Mouse (Mus musculus): Measurements from ENCODE around the gene Cdhr3.

Cdhr3 gene

DNA sequence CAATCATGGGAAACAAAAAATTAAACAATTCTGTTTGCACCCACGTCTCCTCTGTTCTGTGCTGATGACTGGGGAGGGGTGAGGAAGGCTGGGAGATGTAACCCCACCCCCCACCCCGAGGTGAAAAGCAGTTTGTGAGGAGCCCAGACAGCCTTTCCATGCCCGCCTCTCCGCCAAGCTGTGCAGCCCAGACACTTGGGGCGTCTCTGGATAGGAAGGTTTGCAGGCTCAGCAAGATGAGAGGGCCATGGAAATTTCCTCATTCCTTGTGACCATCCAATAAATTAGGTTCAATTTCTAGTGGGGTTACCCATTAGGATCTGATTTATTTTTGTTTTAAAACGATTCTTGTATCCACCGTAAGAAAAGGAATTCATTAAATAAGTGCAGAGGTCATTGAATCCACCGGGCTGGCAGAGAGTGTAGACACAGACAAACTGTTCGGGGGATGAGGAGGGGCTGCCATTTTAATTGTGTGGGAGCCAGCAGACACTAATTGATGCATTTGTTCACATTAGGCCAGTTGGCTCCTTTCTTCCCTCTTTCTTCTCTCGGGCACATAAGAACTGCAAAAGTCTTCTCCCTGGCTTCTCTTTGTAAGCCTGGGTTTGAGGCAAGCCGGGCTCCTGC is 57.5 kb downstream of the Cdhr3 start:
- no peak for DNase-seq (ENCODE audit: low spot score)

DNA sequence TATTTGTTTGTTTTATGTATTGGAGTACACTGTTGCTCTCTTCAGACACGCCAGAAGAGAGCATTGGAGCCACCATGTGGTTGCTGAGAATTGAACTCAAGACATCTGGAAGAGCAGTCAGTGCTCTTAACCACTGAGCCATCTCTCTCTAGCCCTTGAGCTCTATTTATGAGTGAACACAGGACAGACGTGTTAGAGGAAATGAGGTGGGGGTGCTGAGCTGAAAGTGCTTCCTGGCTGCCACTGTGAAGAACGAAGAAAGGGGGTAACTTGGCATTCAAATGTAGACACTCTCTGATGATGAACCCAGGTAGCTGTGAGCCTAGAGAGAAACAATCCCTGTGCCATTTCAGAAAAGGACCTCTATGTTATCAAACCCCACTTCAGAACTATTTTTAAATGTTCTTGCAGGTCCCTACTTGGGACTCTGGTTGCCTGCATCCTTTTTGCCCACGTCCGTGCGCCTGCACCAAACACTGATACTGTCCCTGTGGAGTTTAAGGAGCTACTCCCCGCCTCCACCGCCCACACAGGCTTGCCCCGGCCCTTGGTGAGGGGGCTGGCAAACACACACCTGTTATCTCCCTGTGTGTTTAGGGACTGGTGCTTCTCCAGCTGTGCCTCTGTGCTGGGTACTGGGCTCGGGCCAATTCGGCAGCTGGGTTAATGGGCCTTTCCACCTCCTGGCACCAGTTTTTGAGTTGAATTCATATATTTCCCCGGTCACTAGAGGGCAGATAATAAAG is 58.2 kb downstream of the Cdhr3 start:
- no peak for DNase-seq (ENCODE audit: low spot score)

DNA sequence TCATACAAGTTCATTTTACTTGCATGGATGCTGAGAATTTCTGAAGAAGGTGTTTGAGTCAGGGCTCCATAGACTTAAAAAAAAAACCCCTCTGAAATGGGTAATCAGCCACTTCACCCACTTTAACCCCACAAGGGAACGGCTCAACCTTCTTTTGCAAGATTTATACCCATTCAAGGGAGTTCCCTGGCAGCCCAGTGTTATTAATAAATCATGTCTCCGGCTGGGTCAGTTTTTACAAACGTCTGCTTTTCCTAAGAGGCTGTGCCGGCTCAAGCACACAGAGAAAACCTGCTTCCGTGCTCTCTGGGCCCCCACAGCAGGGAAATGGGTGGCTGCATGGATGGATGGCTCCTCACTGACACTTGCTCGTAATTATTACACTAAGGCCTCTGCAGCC is 59.5 kb downstream of the Cdhr3 start:
- DNase-seq (ENCODE audit: low spot score), result no peak

DNA sequence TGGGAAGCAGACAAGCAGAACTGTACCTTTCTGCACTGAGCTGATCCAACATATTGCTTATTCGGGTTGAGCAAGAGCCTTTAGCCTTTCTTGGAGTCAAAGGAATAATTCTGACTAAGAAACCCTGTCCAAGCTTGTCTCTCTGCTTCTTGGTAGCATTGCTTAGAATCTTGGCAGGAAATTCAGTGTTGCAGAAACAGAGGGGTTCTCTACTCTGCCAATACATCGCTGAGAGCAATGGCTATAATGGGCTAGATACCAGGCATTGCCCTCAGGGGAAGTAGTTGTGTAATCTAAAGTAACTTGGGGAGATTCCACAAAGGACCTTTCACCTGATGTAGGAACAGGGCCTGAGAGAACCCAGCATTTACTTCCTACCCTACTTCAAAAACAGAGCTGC is 62.1 kb downstream of the Cdhr3 start:
- DNase-seq (ENCODE audit: low spot score), result no peak

DNA sequence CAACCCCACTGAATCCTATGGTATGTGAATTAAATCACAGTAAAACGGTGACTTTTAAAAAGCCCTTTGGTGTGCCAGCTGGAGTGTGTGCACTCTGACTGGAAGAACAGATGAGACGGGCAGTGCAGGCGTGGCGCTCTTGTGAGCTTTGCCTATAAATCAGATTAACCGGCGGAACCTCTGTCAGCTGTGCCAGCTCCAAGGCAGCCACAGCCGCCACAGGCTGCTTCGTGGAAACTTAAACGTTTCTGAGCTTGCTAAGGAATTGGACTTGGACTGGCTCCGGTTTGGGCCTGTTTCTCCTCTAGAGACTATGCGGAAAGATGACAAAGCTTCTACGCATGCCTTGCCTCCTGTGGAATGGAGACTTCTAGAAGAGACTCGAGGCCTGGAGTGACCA is 62.6 kb downstream of the Cdhr3 start:
- DNase-seq (ENCODE audit: low spot score), result no peak

DNA sequence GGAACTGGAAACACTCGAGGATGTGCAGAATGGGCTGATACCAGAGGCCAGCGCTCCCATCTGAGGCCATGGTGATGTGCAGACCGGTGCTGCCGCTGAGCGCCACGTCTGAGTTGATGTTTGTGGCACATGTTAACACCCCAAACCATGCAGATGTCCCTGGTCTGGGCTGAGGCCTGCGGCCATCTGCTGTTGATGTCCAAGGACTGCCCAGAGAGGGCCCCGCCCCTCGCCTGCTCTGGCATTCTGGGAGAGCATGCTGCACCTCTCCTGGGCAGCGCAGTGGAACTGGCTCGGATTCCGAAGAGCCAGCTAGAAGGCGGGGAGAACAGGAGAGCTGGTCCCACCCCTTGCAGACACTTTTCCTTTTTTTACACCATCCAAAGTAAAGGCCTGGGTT is 64.0 kb downstream of the Cdhr3 start:
- DNase-seq (ENCODE audit: low spot score), result no peak

DNA sequence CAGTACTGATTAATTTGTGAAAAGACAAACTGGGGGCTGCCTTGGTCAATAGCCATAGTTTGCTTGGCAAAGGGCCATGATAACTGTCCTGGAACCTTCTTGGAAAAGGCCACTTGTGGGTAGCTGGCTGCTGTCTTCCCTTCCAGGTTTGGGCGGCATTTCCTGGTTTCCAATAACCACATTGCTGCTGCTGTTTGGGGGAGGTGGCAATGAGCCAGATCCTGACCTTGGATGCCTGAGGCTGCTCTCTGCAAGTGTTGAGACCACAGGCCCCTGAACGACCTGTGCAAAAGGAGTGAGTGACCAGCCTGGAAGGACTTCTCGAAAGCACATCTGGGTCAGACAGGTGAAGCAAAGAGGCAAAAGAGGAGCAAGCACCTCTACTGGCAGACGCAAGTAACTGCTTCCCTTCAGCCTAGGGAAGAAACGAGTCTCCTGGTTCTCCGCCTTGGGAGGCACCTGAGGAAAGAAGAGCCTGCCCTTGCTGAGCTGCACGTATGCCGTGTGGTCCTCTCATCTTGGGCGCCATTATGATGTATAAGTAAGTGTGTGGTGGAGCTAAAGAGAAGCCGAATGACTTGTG is 64.5 kb downstream of the Cdhr3 start:
- no peak for DNase-seq (ENCODE audit: low spot score)

DNA sequence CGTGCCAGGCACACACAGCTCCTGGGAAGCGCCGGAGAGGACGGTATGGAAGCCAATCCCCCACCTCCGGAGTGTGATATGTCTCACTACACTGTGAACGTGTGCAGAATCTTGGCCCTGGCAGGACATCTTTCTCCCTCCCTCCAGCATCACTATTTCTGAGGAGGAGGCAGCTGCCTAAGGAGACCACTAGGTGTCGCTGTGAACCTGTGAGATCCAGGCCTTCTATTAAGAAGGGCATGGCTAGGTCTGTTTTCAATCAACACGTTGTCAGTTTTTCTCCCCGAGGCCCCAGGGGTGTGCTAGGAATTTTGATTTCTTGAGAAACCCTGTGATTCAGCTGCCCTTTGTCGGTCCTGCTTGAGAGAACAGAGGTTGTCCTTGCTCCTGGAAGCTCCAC is 65.6 kb downstream of the Cdhr3 start:
- DNase-seq (ENCODE audit: low spot score), result peak; percentile 43

DNA sequence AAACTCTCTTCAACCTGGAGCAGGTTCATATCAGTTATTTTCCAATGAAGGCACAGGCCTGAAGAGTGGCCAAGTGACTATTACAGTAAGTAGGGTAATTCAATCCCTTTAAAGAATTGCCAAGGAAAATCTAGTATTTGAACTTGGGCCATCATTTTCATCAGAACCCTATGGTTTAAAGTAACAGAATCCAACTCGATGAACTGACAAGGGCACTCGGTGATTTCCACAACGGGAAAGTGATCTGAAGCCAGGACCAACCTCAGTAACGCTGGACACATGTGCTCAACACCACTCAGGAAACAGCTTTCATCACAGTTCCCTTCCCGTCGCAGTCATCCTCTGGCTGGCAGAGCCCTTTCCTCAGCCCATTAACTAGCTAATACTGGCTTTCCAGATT is 68.2 kb downstream of the Cdhr3 start:
- DNase-seq (ENCODE audit: low spot score), result no peak

DNA sequence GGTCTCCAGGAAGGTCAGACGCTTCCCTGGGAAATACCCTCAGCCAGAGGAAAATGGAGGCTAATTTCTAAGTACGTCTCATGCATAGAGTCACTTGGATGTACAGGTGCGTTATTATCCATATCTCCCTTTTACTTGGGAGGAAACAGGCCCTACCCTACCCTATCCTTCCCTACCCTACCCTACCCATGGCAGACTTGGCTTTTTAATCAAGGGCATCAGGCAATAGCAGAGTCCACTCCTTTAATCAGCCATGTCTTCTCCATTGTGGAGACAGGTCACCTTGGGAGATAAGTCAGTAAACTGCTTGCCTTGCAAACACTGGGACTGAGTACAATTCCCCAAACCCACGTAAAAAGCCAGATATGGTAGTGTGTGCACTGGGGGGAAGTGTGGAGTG is 70.9 kb downstream of the Cdhr3 start:
- no peak for DNase-seq (ENCODE audit: low spot score)

DNA sequence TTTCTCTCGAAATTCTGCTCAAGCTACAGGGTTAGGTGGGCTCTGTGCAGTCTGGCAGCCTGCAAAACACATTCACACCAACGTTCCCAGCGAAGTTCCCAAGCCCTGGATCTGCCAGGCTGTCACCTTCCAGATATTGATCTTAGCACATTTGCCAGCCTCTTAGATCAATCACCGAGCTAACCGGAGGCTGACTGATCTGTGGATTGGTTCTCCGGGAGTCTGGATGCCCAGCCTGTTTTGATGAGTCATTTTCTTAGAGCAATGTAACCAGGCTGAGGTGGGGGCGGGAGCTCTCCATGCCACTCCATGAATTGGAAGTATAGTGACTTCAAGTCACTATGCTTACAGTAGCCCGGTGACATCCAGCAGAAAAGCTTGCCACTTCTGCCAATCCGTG is 71.5 kb downstream of the Cdhr3 start:
- no peak for DNase-seq (ENCODE audit: low spot score)

DNA sequence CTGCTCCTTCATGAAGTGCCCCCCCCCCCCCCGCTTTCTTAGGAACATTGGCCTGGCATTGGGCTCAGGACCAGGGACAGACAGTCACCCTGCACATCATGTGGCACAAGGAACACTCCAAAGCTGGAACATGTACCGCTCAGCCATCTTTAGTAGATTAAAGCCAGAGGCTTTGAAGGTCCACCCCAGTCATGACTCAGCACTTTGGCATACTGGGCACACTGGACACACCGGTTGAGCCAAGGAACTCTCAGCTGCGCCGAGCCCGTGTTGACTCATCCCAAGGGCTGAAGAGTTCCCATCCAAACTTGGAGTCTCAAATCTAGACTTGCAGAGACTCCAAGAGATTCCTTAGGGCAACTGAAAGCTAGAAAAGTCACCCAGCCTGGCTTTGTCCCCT is 72.7 kb downstream of the Cdhr3 start:
- no peak for DNase-seq (ENCODE audit: low spot score)

DNA sequence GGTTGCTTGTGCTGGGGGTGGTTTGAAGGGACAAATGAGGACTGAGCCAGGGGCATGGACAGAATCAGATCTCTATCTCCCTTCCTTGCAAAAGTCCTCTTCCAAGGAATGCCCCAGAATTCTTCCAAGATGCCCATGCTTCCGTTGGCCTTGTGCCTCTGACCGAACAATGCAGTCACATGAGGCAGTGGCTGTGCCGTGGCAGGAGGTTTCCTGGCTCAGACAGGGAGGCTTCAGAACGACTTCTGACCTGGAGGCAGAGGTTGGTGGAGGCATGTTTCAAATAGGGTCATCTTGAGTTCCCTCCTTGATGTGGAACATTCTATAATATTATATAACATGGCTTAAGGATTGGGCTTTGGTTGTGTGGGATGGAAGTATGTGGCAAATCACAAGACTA is 74.1 kb downstream of the Cdhr3 start:
- no peak for DNase-seq (ENCODE audit: low spot score)

DNA sequence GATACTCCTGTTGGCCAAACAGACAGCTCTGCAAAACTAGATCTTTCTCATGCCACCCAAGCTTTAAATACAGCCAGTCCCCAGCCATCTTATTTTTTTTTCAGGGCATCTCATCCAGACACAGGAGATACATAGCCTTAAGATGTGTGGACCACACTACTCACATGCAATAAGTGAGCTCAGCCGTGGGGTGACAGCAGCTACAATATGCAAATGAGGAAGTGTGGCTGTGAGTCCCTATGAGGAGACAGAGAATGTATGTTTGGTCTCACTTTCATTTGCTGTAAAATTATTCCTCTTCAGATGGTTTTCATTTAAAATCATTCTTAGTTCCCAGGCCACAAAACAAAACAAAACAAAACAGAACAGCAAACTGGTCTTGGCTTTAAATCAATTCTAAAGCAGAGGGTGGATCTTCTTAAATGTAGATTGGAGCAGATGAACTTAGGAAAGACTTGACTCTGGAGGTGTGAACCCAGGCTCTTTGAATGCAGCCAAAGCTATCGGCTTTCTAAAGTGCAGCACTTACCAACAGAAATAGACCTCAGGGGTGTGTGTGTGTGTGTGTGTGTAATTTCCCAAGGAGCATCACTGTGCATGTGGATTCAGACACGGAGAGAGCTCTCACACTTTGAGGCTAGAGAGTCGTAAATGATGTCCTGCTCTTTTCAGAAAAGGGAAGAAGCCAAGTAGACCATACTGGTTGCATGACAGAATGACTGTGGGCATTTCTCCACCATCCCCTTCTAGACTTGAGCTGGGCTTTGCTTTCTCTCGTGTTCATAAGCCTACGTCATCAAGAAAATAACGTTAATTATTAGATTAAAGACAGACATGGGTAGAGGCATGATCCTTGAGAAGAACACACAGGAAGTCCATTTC is 75.6 kb downstream of the Cdhr3 start:
- no peak for DNase-seq (ENCODE audit: low spot score)

DNA sequence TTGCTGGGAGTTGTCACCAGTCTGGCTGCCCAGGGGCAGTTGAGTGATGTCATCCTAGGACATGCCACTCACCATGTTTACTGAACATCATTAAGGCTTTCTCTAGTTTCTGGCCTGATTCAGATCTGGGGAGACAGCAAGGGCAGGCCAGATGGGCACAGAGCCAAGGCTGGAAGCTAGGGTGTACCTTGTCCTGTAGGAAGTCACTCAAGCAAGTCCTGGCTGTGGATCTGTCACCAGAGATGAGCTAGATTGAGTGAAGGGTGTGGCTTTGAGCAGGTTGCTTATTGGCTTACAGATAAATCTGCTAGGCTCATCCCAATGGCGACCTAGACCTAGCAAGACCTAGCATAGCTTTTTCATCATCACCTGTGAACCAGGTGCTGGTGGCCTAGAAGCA is 77.6 kb downstream of the Cdhr3 start:
- no peak for DNase-seq (ENCODE audit: low spot score)

DNA sequence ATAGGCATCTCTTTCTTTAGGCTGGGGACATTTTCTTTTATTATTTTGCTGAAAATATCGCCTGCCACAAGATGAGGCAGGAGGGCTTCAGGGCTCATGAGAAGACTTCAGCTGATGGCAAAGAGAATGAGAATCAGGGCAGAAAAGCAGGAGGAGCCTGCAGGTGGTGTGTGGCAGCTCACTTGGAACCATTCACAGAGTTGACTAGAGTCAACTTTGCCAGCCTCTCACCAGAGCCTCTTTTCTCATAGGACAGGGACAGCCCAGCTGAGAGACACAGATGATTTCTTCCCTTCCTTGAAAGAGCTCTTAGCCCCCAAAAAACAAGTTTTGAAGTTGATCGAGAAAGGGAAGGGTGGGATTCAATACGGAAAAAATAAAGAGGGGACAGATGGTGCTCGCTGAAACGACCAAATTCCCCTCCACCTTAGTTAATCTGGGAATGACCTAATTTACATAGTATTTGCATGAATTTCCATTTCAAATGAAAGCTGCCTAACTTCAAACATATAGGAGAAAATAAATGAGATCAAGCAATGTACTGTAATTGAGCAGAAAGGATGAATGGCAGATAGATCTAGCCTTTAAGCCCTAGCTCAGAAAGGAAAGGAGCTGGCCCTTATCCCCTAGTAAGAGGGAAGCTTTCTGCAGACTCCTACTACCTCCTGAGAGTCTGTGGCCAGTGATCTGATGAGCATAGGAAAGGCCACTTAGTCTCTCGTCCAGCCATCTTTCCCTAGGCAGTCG is 78.5 kb downstream of the Cdhr3 start:
- no peak for DNase-seq (ENCODE audit: low spot score)

DNA sequence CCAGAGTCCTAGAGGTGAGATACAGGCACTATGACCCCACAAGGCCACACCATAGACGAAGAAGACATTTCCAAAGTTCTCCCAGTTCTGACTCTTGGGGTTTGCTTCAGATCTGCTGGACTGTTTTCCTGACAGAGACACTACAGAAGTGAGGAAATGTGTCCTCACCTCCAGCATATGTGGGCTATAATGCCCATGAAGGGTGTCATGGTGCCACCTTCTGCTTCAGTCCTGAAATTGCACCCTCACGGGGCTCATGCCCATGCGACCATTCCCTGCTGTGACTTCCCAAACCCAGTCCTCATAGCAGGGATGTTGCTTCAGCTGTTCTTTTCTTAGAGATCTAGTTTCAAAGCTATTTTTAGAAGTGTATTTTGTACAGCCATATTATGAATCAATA is 82.6 kb downstream of the Cdhr3 start:
- DNase-seq (ENCODE audit: low spot score), result peak; percentile 43

DNA sequence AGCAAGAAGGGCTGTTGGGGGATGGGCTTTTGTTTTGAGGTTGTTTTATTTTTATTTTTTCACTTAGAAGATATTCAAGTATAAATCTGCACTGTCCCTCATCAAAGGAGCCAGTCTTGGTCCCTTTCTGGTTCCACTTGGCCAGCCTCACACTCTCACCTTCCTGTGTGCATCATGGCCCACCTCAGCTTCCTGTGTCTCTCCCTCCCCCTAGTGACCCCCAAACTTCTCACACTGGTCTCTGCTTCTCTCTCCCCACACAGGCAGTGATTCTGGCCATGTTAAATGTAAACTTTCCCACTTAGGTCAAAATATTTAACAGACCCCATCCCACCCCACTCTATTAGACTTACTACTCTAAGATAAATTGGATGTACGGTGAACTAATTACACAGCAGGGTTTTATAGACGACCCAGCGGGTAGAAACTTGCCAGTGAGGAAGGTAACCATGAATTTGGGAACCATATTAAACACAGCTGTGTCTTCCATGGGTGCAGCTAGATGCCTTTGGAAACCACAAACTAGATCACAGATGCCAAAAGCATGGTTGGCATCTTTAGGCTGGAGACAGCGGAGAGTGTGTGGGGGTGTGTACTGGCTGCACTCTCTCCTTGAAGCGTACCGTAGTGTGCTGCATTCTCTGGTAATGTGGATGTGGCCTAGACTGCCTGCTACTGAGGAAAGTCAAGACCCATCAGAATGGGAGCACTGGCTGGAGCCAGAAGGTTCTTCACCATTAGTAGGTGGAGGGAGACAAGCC is 83.3 kb downstream of the Cdhr3 start:
- DNase-seq (ENCODE audit: low spot score), result no peak

DNA sequence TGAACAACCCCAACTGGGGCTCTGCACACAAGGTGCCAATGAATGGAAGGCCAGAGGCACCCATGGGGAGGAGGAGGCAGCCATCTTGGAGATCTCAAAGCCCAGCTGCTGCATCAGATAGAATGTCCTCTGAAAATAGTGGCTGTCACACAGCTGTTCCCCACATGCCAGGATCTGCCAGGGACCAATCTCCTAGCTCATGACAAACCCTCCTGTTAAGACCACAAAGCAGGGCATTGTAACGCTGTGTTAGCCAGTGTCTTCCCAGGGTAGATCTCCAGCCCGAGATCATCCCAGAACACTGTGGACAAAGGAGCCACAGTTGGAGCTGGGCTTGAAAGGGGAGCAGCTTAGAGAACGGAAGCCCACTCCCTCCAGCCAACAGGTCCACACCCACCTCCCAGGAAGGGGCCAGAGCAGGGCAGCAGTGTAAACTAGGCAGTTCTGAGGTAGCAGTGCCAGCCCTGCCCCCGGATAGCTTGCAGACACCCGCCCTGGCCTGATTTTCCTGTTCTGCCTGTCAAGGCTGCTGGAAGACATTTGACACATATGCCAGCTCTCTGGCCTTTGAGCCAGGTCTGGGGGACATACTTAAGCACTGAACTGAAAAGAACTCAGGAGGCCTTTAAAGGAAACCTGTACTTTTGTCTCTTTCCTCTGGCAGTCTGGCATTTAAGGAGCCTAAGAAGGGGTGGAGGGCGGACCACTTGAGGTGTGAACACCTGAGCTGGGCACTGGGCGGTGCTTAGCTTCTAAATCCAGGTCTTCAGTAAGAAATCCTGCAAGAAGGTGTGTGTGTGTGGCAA is 84.2 kb downstream of the Cdhr3 start:
- no peak for DNase-seq (ENCODE audit: low spot score)

DNA sequence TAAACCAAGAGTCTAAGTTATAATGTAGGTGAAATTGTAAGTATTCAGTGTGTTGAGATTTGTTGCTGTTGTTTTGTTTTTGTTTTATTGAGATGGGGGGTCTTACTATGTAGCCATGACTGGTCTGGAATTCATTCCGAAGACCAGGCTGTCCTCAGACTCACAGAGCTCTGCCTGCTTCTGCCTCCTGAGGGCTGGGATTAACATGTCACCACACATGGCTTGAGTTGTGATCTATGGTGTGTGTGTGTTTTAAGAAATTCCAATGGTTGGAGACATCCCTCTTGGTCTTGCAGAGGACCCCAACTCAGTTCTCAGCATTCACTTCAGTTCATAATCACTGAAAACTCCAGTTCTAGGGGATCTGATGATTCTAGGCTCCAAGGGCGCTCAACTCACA is 85.5 kb downstream of the Cdhr3 start:
- DNase-seq (ENCODE audit: low spot score), result no peak
